Mouse (Mus musculus): Measurements from ENCODE around the gene Prc1.

DNA sequence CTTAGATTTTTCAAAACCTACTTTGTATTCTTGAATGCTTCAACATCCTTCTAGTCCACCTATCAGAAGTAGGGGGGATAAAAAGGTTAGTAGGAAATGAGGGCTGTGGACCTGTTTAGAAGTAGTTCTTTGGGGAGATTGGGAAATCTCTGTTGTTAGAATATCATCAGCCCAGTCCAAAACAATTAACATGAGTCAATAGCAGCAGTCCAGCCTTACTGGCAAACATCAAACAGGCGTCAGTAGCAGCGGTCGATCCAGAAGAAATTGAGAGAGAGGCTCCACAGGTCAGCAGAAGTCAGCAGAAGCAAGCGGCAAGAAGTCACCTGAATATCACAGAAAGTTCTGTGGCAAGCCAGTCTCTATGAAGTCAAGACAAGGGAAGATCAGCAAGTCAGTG, 49.4 kb upstream of the Prc1 start:
- no peak for TF ChIP-seq CTCF (IDR thresholded peaks at IDR 0.05; ENCODE audit: low read depth, low read length)
- TF ChIP-seq POLR2AphosphoS5 (IDR thresholded peaks at IDR 0.05; ENCODE audit: insufficient replicate concordance, low read depth, low read length): no peak

Data from G1E (cell line).